ENCODE assay signal across 16 mouse cellular contexts in genomic region chr12:72843135-72843534, GRCm38 (mm10).
DNase-seq lines count a peak whose midpoint lies in the region; ATAC-seq and TF ChIP-seq lines count a peak whose summit lies in the region.
"Had no signal": no experiment of that assay in that cellular context is flagged by ENCODE, and none has a peak within 500 bp of the region (broad histone marks: within the 10 kb centered on the region; RNA-seq: fewer than 3 reads in every experiment).

No protein-coding gene starts in this region.

- no peak overlapping the region for H3K9ac ChIP-seq in forebrain, embryonic 12.5 days
- H3K9ac ChIP-seq: forebrain, embryonic 15.5 days; limb, embryonic 12.5 days; midbrain, embryonic 12.5 days had no signal

- no peak overlapping the region for H3K27ac ChIP-seq in layer of hippocampus, adult 2 months
- H3K27ac ChIP-seq in thymus, adult 2 months (ENCODE audit: control insufficient read depth, insufficient read depth, low read length): no peak overlapping the region
- H3K27ac ChIP-seq in forebrain, embryonic 12.5 days: no peak overlapping the region
- H3K27ac ChIP-seq: forebrain, embryonic 15.5 days; midbrain, embryonic 12.5 days had no signal

- H3K9me3 ChIP-seq in G1E (replicated peaks): peaks cover 9% of the 10 kb centered on the region
- peaks cover 7% of the 10 kb centered on the region; the same call in 1 of the 2 replicates for H3K9me3 ChIP-seq in forebrain, embryonic 12.5 days
- H3K9me3 ChIP-seq: forebrain, embryonic 15.5 days; midbrain, embryonic 12.5 days had no signal

- H3K4me3 ChIP-seq in layer of hippocampus, adult 2 months: no peak overlapping the region
- no peak overlapping the region for H3K4me3 ChIP-seq in thymus, adult 2 months (ENCODE audit: control insufficient read depth, insufficient read depth, low read length)
- no peak overlapping the region; the same call in 1 of the 2 replicates for H3K4me3 ChIP-seq in G1E (ENCODE audit: low read depth, low read length)
- no peak overlapping the region for H3K4me3 ChIP-seq in forebrain, embryonic 12.5 days (replicated peaks)
- H3K4me3 ChIP-seq: forebrain, embryonic 15.5 days; limb, embryonic 12.5 days had no signal

- no peaks in the 10 kb centered on the region for H3K36me3 ChIP-seq in thymus, adult 2 months (ENCODE audit: control insufficient read depth, insufficient read depth, low read length)
- no peaks in the 10 kb centered on the region for H3K36me3 ChIP-seq in G1E (replicated peaks)
- H3K36me3 ChIP-seq in forebrain, embryonic 12.5 days (replicated peaks): no peaks in the 10 kb centered on the region
- H3K36me3 ChIP-seq: forebrain, embryonic 15.5 days; limb, embryonic 12.5 days; midbrain, embryonic 12.5 days had no signal

- H3K27me3 ChIP-seq in thymus, adult 2 months (ENCODE audit: control insufficient read depth, insufficient read depth, low read length): no peaks in the 10 kb centered on the region; the same call in 1 of the 2 replicates
- H3K27me3 ChIP-seq in G1E (ENCODE audit: insufficient read depth, low read length): no peaks in the 10 kb centered on the region; the same call in 1 of the 2 replicates
- peaks cover 46% of the 10 kb centered on the region for H3K27me3 ChIP-seq in forebrain, embryonic 12.5 days

- TF ChIP-seq CTCF in layer of hippocampus, adult 2 months (conservative IDR thresholded peaks at IDR 0.05): peak; percentile 55
- no peak for TF ChIP-seq CTCF in thymus, adult 2 months (IDR thresholded peaks at IDR 0.05; ENCODE audit: borderline replicate concordance, control insufficient read depth, extremely low read depth, insufficient read depth, low read length, poor library complexity)
- TF ChIP-seq CTCF in G1E (IDR thresholded peaks at IDR 0.05; ENCODE audit: low read depth, low read length): peak; percentile 42; the same call in 1 of the 2 replicates

- no peak for DNase-seq in layer of hippocampus, adult 2 months (ENCODE audit: low spot score in 2 of 2)
- no peak for DNase-seq in layer of hippocampus, postnatal 14 days (ENCODE audit: low spot score in 2 of 2)
- peak; percentile 21 for DNase-seq in thymus, adult 2 months
- DNase-seq in thymus, postnatal 36 days: no peak
- DNase-seq in G1E (ENCODE audit: low spot score): peak; percentile 30
- DNase-seq in frontal cortex, postnatal 10 days (ENCODE audit: low spot score in 2 of 2): no peak
- DNase-seq: cerebellum, adult 18-20 months; embryo, embryonic 11 days; gastrocnemius, postnatal 25 days; kidney, postnatal 4 days; lung, postnatal 14 days; right cerebral cortex, postnatal 25 days had no signal

- H3K4me2 ChIP-seq in forebrain, embryonic 12.5 days: no peak overlapping the region
- H3K4me2 ChIP-seq: forebrain, embryonic 15.5 days had no signal

- 94% methylated on average over 4 of the region's 4 CpGs for WGBS in thymus, adult 2 months
- 87% methylated on average over 4 of the region's 4 CpGs for WGBS in forebrain, embryonic 12.5 days

- 0 out of 2 replicates have a peak, but pooled peaks have one; percentile 16 for ATAC-seq in G1E (ENCODE audit: extremely low read depth, insufficient number of reproducible peaks, low FRiP score, poor library complexity, severe bottlenecking)
- ATAC-seq in forebrain, embryonic 12.5 days (ENCODE audit: low FRiP score): no peak

- TF ChIP-seq POLR2A in thymus, adult 2 months (IDR thresholded peaks at IDR 0.05; ENCODE audit: control insufficient read depth, extremely low read depth, insufficient read depth, low read length, poor library complexity): no peak

- peaks cover 8% of the 10 kb centered on the region for H3K4me1 ChIP-seq in thymus, adult 2 months (replicated peaks; ENCODE audit: control insufficient read depth, insufficient read depth, low read length)
- peaks cover 21% of the 10 kb centered on the region for H3K4me1 ChIP-seq in G1E (ENCODE audit: insufficient read depth, low read depth, low read length)
- no peaks in the 10 kb centered on the region; the same call in 1 of the 2 replicates for H3K4me1 ChIP-seq in forebrain, embryonic 12.5 days

Comparison
In these comparisons a context has a peak if more than half of its experiments do, and no peak if none do; other contexts are left out.
1. DNase-seq: peak in thymus, adult 2 months (single experiment) and G1E (single experiment); none in layer of hippocampus, adult 2 months (0 of 2), layer of hippocampus, postnatal 14 days (0 of 2), thymus, postnatal 36 days (0 of 2) and frontal cortex, postnatal 10 days (0 of 2).